Mouse (Mus musculus) hindbrain, embryonic 10.5 days (tissue): ENCODE data around the gene Stap2. TPM values are rescaled to one million over a fixed set of nuclear protein-coding genes. Genes with fewer than 3 reads are reported as not detected.

ENCODE experiments used
- DNase-seq: peaks from one replicate; pipeline ENCODE4 v3.0.0-alpha.2; 2017; ENCODE audit warnings: low spot score
- H3K27ac ChIP-seq: fragments of 300-500 bp; sonication (generic); 2 replicates; pipeline ENCODE4 v1.5.1; 2016; ENCODE audit warnings: mild to moderate bottlenecking, moderate library complexity
- H3K27me3 ChIP-seq: fragments of 300-500 bp; sonication (generic); 2 replicates; pipeline ENCODE4 v1.6.1; 2016; ENCODE audit warnings: mild to moderate bottlenecking; ENCODE audit not compliant: poor library complexity, insufficient read depth, severe bottlenecking
- H3K36me3 ChIP-seq: fragments of 300-500 bp; sonication (generic); 2 replicates; pipeline ENCODE4 v1.6.1; 2016; ENCODE audit warnings: mild to moderate bottlenecking, moderate library complexity
- H3K4me1 ChIP-seq: fragments of 300-500 bp; sonication (generic); replicated peaks from 2 replicates; pipeline ENCODE4 v1.6.1; 2016; ENCODE audit warnings: mild to moderate bottlenecking
- H3K4me3 ChIP-seq: fragments of 300-500 bp; sonication (generic); 2 replicates; pipeline ENCODE4 v1.5.1; 2016; ENCODE audit warnings: mild to moderate bottlenecking, moderate library complexity
- H3K9me3 ChIP-seq: fragments of 300-500 bp; sonication (generic); 2 replicates; pipeline ENCODE4 v1.6.1; 2016; ENCODE audit warnings: mild to moderate bottlenecking, moderate library complexity
- WGBS: fragments of 180-500 bp; shearing (Covaris S2); methylation state at CpG from one replicate; pipeline ENCODE4 v1.1.7; 2016; 5-methylcytosine and 5-hydroxymethylcytosine counted together
- polyA plus RNA-seq: library from polyadenylated mRNA; unstranded; fragments of >200 nt; fragmentation: Nextera tagmentation; extraction: Ambion mirVana; gene quantifications from 2 replicates; pipeline ENCODE4 v1.2.1, GENCODE M21; 2016

Gene Stap2
- 6.0 and 8.3 TPM in 2 replicates for polyA plus RNA-seq

DNA sequence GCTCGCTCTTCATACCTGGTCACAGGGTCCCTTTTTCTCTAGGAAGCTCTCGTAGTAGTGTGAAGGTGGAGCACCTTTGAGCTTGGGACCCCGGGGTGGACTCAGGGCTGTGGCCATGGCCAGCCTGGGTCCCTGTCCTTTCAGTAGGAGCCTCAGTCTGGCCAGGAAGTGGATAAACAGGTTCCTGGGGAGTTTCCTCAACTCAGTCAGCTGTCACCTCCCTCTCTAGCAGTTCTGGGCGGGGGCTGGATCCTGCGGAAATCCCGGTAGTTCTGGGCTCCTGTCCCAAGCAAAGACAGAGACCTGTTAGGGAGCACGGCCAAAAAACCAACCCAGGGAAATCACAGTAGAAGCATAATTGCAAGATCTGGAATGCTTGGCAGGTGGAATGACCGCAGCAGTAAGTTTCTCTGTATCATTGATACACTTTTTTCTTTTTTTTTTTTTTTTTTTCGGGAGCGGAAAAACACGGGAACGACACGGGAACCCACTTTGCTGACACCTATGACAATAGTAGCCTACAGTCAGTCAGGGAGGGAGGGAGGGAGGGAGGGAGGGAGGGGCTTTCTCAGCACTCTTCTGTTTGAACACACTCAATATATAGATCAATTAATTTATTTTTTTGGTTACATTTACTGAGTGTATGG is at the start of gene Stap2, which contains the start of gene Mpnd:
Gene Stap2, minus strand, starts transcription at position 170 of the 647 bp plus-strand sequence.
Gene Mpnd, plus strand, starts transcription at position 297 of the 647 bp plus-strand sequence.
- H3K9me3 ChIP-seq: no peaks in the 10 kb centered on the region
- peak within 1 kb of the TSS; percentile 18; the same call in 1 of the 2 replicates for H3K4me3 ChIP-seq
- H3K27ac ChIP-seq: no peak within 1 kb of the TSS
- no peak for DNase-seq
- 52% methylated on average over 13 of the region's 13 CpGs for WGBS
- 0 out of 2 replicates have a peak, but pooled peaks cover 3% of the 10 kb centered on the region for H3K36me3 ChIP-seq
- peaks cover 32% of the 10 kb centered on the region for H3K27me3 ChIP-seq
- H3K4me1 ChIP-seq: peaks cover 33% of the 10 kb centered on the region

DNA sequence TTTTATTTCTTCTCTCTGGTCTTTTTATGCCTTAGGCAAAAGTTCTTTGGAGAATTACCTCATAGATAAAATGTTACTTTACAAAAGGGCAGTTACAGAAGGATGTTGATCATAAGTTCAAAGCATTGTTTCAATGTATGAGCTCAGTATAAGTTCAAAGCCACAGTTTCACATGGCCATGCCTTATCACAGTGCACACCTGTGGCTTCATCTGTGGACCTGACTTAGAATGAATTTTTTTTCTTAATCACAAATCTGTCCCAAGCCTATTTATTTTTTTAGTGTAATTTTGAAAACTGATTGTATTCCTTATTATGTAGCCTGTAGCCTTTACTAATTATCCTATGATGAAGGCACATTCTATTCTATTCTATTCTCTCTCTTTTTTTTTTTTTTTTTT is 49.6 kb upstream of the Stap2 start:
- Histone ChIP-seq H3K9me3 (no peaks in the 10 kb centered on the region), H3K36me3 (peaks cover 97% of the 10 kb centered on the region), H3K27ac (no peak overlapping the region), H3K4me3 (no peak overlapping the region), H3K27me3 (no peaks in the 10 kb centered on the region), H3K4me1 (no peaks in the 10 kb centered on the region)
- no peak for DNase-seq

DNA sequence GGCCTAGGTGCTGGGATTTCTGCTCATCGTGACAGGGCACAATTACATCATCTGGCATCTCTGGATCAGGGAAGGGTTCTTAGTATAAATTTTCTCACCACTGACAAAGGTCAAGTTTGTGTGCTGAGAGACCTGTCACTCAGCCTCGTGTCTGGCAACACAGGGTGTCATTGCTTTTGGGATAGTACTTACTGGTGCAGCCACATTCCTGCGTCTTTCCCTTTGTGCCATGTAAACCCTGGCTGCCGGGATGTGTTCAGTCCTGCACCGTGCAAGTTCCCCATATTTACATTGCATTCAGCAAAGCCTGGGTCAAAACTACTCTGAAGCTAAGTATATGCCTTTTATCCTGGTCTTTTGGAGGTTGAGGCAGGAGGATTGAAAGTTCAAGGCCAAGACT is 46.0 kb upstream of the Stap2 start:
- Histone ChIP-seq H3K27ac (no peak overlapping the region), H3K27me3 (no peaks in the 10 kb centered on the region), H3K4me3 (no peak overlapping the region), H3K9me3 (no peaks in the 10 kb centered on the region), H3K36me3 (peaks cover 97% of the 10 kb centered on the region), H3K4me1 (no peaks in the 10 kb centered on the region)
- no peak for DNase-seq
- 93% methylated on average over 5 of the region's 5 CpGs for WGBS

DNA sequence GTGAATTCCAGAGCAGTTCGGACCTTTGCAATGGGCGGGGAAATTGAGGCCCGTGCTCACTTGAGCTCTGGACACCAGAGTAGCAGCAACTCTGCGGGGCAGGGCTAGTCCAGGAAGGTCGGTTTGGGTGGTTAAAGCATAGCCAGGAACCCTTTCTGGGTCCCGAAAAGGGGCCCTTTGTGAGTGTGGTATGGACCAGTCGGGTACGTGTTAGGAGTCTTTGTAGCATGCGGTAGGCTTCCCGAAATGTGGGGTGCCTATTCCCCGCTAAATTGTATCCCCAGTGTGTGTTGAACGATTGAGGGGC is 35.4 kb upstream of the Stap2 start:
- Histone ChIP-seq H3K4me1 (peaks cover 24% of the 10 kb centered on the region), H3K27me3 (no peaks in the 10 kb centered on the region), H3K36me3 (peaks cover 32% of the 10 kb centered on the region), H3K9me3 (no peaks in the 10 kb centered on the region), H3K4me3 (peak overlapping the region; percentile 90), H3K27ac (peak overlapping the region; percentile 95)
- no peak for DNase-seq
- WGBS: 3% methylated on average over 12 of the region's 12 CpGs

DNA sequence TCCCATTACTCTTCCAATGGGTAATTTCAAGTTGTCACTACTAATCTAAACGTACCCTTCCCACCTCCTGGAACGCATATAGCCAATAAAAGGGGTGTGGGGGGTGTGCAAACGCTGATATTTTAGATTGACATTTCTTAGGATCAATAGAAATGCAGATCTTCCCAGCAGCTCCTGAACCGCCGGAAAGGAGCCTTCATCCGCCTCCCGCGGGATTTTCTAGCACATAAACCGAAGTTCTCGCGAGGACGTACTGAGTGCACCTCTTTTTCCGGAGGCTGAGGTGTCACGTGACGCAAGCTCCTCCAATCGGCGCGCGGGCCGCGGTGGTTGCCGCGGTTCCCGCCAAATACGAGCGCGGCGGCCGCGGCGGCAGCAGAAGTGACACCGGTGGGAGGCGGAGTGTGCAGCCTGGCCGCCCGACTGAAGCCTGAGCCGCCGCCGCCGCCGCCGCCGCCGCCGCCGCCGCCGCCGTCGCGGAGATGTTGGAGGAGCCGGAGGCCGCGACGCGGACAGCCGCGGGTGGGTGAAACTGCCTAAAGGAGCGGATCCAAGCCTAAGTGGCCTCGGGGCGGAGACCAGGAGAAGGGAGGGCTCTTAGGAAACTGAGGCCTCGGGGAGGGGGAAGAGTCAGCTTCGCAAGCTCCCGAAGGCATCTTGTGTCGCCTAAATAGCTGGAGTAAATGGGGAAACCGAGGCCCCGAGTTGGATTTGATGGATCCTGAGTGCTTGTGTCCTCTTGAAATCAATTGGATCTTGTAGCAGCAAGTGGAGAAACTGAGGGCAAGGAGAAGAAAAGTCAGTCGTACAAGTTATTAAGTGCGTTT is 34.9 kb upstream of the Stap2 start, which contains the start of gene Chaf1a:
Gene Chaf1a, plus strand, starts transcription at position 410 of the 827 bp plus-strand sequence.
- no peaks in the 10 kb centered on the region for H3K27me3 ChIP-seq
- peak within 1 kb of the TSS; percentile 95 for H3K27ac ChIP-seq
- no peaks in the 10 kb centered on the region for H3K9me3 ChIP-seq
- DNase-seq: peak; percentile 96
- under 1% methylated on average over 68 of the region's 68 CpGs for WGBS
- H3K4me3 ChIP-seq: peak within 1 kb of the TSS; percentile 90
- peaks cover 26% of the 10 kb centered on the region for H3K36me3 ChIP-seq
- peaks cover 29% of the 10 kb centered on the region for H3K4me1 ChIP-seq

DNA sequence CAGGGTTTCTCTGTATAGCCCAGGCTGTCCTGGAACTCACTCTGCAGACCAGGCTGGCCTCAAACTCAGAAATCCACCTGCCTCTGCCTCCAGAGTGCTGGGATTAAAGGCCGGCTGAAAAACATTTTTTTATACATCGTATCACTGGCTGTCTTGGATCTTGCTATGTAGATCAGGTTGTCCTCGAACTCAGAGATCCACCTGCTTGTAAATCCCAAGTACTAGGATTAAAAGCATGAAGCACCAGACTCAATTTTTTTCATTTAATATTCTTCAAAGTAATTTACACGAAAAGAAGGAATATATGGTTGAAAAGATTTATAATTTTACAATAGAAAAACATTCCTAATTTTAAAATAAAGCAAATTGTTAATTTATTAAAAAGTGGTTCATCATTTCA is 34.0 kb upstream of the Stap2 start:
- Histone ChIP-seq H3K4me3 (peak overlapping the region; percentile 90; the same call in 1 of the 2 replicates), H3K4me1 (peaks cover 37% of the 10 kb centered on the region)

DNA sequence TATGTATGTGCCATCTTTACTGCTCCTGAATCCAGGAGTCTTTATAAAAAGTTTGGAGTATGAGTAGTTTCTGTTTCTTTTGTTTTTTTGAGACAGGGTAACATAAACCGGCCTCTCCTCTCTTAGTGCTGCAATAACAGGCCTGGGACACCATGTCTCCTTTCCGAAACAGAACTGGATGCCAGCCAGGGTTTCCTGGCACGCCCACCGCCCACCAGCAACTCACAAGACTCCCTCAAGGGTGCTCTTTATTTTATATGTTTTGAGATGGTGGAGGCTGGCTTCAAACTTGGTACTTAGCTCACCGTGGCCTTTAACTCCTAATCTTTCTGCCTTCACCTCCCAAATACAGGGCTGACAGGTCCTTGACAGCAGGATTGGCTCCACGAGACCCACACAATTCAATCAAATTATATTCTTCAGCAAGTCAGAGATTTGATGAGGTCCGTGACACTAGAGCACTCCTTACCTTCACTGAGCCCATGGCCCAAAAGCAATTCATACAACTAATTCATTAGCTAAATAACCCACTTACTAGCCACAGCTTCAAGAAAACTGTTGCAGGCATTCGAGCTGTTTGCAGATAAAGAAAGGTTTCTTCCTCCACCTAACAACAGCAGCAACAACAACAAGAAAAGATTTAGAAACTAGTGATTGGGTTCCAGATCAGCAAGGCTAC is 33.3 kb upstream of the Stap2 start:
- H3K4me1 ChIP-seq: peaks cover 43% of the 10 kb centered on the region
- H3K9me3 ChIP-seq: no peaks in the 10 kb centered on the region
- H3K4me3 ChIP-seq: no peak overlapping the region
- WGBS: 88% methylated on average over 8 of the region's 8 CpGs
- no peaks in the 10 kb centered on the region for H3K27me3 ChIP-seq
- DNase-seq: no peak
- H3K36me3 ChIP-seq: peaks cover 25% of the 10 kb centered on the region
- no peak overlapping the region for H3K27ac ChIP-seq

More for the DNA sequence above, 34.0 kb upstream of the Stap2 start:
- H3K36me3 ChIP-seq: peaks cover 25% of the 10 kb centered on the region
- H3K27me3 ChIP-seq: no peaks in the 10 kb centered on the region
- DNase-seq: no peak
- 83% methylated on average over 4 of the region's 4 CpGs for WGBS
- H3K9me3 ChIP-seq: no peaks in the 10 kb centered on the region
- peak overlapping the region; percentile 95; the same call in 1 of the 2 replicates for H3K27ac ChIP-seq

DNA sequence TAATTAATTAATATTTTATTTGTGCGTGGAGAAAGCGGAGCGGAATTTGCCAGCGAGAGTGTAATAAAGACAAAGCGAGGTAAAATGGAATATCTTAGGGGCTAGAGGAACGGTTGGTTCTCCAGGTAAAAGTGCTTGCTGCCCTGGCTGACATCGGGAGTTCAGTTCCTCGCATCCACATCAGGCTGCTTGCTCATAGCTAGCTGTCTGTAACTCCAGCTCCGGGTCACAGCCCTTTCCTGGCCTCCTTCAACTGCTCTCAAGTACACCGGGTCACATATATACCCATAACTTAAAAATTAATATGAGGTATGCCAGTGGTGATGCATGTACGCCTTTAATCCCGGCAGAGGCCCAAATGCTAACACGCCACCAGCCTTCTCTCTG is 31.5 kb upstream of the Stap2 start:
- Histone ChIP-seq H3K4me3 (peak overlapping the region; percentile 86), H3K9me3 (no peaks in the 10 kb centered on the region), H3K4me1 (peaks cover 47% of the 10 kb centered on the region), H3K36me3 (peaks cover 32% of the 10 kb centered on the region), H3K27ac (peak overlapping the region; percentile 96), H3K27me3 (no peaks in the 10 kb centered on the region)
- 38% methylated on average over 13 of the region's 13 CpGs for WGBS
- DNase-seq: no peak

DNA sequence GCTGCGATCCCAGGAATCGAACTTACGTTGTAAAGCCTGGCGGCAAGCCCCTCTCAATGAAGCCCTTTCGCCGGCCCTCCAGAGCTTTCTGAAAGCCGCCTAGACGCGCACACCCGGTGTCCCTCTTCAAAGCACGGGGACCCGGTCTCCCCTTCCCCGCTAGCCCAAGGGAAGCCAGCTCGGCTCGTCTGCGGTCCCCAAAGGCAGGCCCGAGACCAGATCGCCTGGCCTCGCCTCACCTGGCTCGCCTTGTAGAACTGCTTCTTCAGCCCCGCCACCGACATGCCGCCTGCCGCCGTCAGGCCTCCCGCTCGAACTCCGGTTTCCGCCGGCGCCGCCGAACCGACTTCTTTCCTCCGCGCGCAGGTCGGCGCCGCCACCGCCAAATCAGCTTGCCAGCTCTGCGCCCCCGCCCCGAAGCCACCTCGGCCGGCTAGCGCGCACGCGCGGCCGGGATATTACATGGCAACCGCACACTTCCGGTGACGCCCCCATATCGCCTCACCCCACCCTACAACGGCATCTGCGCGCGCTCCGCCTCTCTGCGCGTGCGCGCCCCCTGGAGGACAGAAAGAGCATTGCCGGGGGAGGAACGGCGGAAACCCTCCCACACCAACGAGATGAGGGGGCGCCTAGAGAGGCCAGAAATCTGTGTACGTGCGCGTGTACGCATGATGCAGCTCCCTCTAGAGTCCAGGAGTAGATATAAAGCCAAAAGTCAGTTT is 31.0 kb upstream of the Stap2 start, which contains the start of gene Sh3gl1:
Gene Sh3gl1, minus strand, starts transcription at position 460 of the 725 bp plus-strand sequence.
- WGBS: under 1% methylated on average over 74 of the region's 74 CpGs
- Histone ChIP-seq H3K9me3 (no peaks in the 10 kb centered on the region), H3K27me3 (no peaks in the 10 kb centered on the region), H3K27ac (peak within 1 kb of the TSS; percentile 96), H3K36me3 (peaks cover 36% of the 10 kb centered on the region), H3K4me3 (peak within 1 kb of the TSS; percentile 86), H3K4me1 (peaks cover 41% of the 10 kb centered on the region)
- peak; percentile 99 for DNase-seq

DNA sequence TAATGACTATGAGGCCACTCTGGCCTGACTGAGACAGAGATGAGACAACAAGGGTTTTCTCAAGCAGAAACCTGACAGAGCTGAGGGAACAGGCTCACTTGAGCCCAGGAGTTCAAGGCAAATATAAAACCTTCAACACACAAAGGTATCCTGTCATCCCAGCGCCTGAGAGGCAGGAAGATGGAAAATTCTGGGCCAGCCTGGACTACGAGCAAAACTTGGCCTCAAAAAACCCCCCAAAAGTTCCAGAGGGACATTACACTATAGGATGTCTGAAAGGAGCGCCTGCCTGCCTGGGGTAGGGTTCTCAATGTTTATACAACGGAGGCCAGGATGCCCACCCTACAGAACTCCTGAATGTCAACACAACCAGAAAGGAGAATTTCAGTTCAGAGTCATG is 29.8 kb upstream of the Stap2 start:
- peak overlapping the region; percentile 86 for H3K4me3 ChIP-seq
- H3K36me3 ChIP-seq: peaks cover 47% of the 10 kb centered on the region
- H3K4me1 ChIP-seq: peaks cover 31% of the 10 kb centered on the region
- no peak for DNase-seq
- H3K27me3 ChIP-seq: no peaks in the 10 kb centered on the region
- H3K27ac ChIP-seq: no peak overlapping the region
- WGBS: 83% methylated on average over 4 of the region's 4 CpGs
- H3K9me3 ChIP-seq: no peaks in the 10 kb centered on the region

DNA sequence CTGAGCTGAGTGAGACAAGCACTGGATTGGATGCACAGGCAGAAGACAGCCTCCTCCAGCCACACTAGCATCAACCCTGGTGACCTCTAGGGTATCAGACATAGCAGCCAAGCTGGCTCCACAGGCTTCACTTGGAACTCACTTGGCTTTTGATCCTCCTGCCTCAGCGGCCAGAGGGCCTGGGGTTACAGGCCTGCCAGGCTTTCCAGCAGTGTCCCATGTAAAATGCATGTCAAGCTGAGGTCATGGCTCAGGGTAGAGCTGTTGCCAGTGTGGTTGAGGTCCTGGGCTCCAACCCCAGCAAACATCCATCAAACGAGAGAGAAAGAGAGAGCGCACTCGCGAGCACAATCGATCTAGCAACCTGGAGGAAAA is 29.3 kb upstream of the Stap2 start:
- Histone ChIP-seq H3K4me1 (peaks cover 31% of the 10 kb centered on the region), H3K27me3 (no peaks in the 10 kb centered on the region), H3K9me3 (no peaks in the 10 kb centered on the region), H3K4me3 (peak overlapping the region; percentile 86), H3K27ac (no peak overlapping the region), H3K36me3 (peaks cover 52% of the 10 kb centered on the region)
- DNase-seq: no peak
- WGBS: 93% methylated on average over 6 of the region's 6 CpGs

DNA sequence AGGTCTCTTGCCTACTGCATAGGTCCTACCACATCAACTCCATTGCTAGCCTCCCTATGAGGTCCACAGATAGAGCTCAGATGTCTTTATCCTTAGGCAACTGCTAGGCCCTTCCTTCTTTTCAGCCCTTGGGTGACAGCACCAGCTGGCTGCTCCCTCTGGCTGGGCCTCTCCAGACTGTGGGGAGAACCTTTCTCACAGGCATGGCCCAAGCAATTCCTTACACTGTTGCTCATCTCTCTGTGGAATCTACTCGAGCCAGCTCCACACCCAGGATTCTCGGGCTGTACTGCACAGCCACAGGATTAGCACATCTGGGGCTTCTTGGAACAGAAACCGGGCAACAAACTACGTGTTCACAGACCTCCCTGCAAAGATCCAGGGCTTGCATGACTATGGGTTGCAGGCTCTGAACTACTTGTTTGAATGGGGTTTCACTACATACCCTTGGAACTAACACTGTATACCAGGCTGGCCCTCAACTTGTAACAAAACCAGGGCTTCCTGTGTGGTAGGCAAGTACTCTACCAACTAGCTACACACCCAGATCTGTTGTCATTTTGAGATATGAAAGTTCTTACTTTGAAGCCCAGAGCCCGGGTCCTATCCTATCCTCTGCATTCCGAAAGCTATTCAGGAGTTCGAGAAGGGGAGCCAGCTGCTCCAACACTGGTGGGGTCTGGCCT is 28.8 kb upstream of the Stap2 start:
- DNase-seq: no peak
- Histone ChIP-seq H3K4me3 (0 out of 2 replicates have a peak overlapping the region, but pooled peaks have one; percentile 9), H3K27ac (no peak overlapping the region)

More for the DNA sequence above, 28.8 kb upstream of the Stap2 start:
- no peaks in the 10 kb centered on the region for H3K9me3 ChIP-seq
- no peaks in the 10 kb centered on the region for H3K27me3 ChIP-seq
- peaks cover 31% of the 10 kb centered on the region for H3K4me1 ChIP-seq
- WGBS: 94% methylated on average over 7 of the region's 7 CpGs
- peaks cover 57% of the 10 kb centered on the region for H3K36me3 ChIP-seq
